Mouse (Mus musculus): Measurements from ENCODE around the gene Tmem30c.

Tmem30c gene

GRCm38 (mm10) chr16:57292765-57293164 lies at the start of gene Tmem30c:
Gene Tmem30c (minus strand): TSS chr16:57292865.
- no peak for DNase-seq (ENCODE audit: low spot score in 2 of 2)

GRCm38 (mm10) chr16:57340613-57340898 lies 47.9 kb upstream of the Tmem30c start:
- DNase-seq (ENCODE audit: low spot score in 2 of 2): no peak

- DNase-seq (ENCODE audit: low spot score in 2 of 2): no peak
These were observed 47.3 kb upstream of the Tmem30c start for GRCm38 (mm10) chr16:57339765-57340612.

GRCm38 (mm10) chr16:57336770-57337423 lies 44.2 kb upstream of the Tmem30c start:
- DNase-seq (ENCODE audit: low spot score in 2 of 2): peak; percentile 68 to 75

- DNase-seq (ENCODE audit: low spot score in 2 of 2): no peak
These were observed 39.6 kb upstream of the Tmem30c start for GRCm38 (mm10) chr16:57332301-57332700.

- DNase-seq (ENCODE audit: low spot score in 2 of 2): no peak
These were observed 37.4 kb upstream of the Tmem30c start for GRCm38 (mm10) chr16:57330111-57330510.

GRCm38 (mm10) chr16:57329028-57329427 lies 36.4 kb upstream of the Tmem30c start:
- no peak for DNase-seq (ENCODE audit: low spot score in 2 of 2)

GRCm38 (mm10) chr16:57326996-57327395 lies 34.3 kb upstream of the Tmem30c start:
- DNase-seq (ENCODE audit: low spot score in 2 of 2): no peak

GRCm38 (mm10) chr16:57319284-57320124 lies 26.8 kb upstream of the Tmem30c start:
- no peak for DNase-seq (ENCODE audit: low spot score in 2 of 2)

GRCm38 (mm10) chr16:57318637-57319125 lies 26.0 kb upstream of the Tmem30c start:
- no peak for DNase-seq (ENCODE audit: low spot score in 2 of 2)

- DNase-seq (ENCODE audit: low spot score in 2 of 2): no peak
These were observed 25.4 kb upstream of the Tmem30c start for GRCm38 (mm10) chr16:57317882-57318636.

GRCm38 (mm10) chr16:57317127-57317526 lies 24.5 kb upstream of the Tmem30c start:
- no peak for DNase-seq (ENCODE audit: low spot score in 2 of 2)

- DNase-seq (ENCODE audit: low spot score in 2 of 2): no peak
These were observed 22.4 kb upstream of the Tmem30c start for GRCm38 (mm10) chr16:57315026-57315425.

- DNase-seq (ENCODE audit: low spot score in 2 of 2): no peak
These were observed 21.6 kb upstream of the Tmem30c start for GRCm38 (mm10) chr16:57314236-57314635.

- no peak for DNase-seq (ENCODE audit: low spot score in 2 of 2)
These were observed 20.8 kb upstream of the Tmem30c start for GRCm38 (mm10) chr16:57313487-57313886.

GRCm38 (mm10) chr16:57312130-57312529 lies 19.5 kb upstream of the Tmem30c start:
- no peak for DNase-seq (ENCODE audit: low spot score in 2 of 2)

- no peak for DNase-seq (ENCODE audit: low spot score in 2 of 2)
These were observed 12.8 kb upstream of the Tmem30c start for GRCm38 (mm10) chr16:57305463-57305862.

GRCm38 (mm10) chr16:57303716-57304115 lies 11.1 kb upstream of the Tmem30c start:
- no peak for DNase-seq (ENCODE audit: low spot score in 2 of 2)

- no peak for DNase-seq (ENCODE audit: low spot score in 2 of 2)
These were observed 10.4 kb upstream of the Tmem30c start for GRCm38 (mm10) chr16:57302792-57303698.

GRCm38 (mm10) chr16:57301512-57302115 lies 8.9 kb upstream of the Tmem30c start:
- DNase-seq (ENCODE audit: low spot score in 2 of 2): peak in 1 of 2 experiments; percentile 14

Measured in spleen, postnatal 36 days (tissue).